Mouse (Mus musculus): ENCODE data around the gene Mon1b. TPM values are rescaled to one million over a fixed set of nuclear protein-coding genes. Genes with fewer than 3 reads are reported as not detected.

Gene Mon1b
- polyA plus RNA-seq, 1 experiment from 2014 or later = 16.2 TPM

- H3K36me3 ChIP-seq (ENCODE audit: inconsistent target) = no peaks in the 10 kb centered on the region
- 90% methylated on average over 14 of the region's 14 CpGs for WGBS (ENCODE audit: missing documents)
Observed at GRCm38 (mm10) chr8:113691622-113692343, 56.4 kb downstream of the Mon1b start.

More at GRCm38 (mm10) chr8:113691622-113692343, 56.4 kb downstream of the Mon1b start:
- H3K27ac ChIP-seq = no peak overlapping the region
- no peaks in the 10 kb centered on the region for H3K79me2 ChIP-seq (ENCODE audit: inconsistent target)
- no peak overlapping the region for H3K4me3 ChIP-seq (ENCODE audit: inconsistent target)

Other genes starting within 250 kb of the Mon1b start
- not detected in 3 replicates for gene Syce1l, start 7.6 kb downstream of the Mon1b start, polyA plus RNA-seq (2018)
- gene Adamts18, start 213.2 kb downstream of the Mon1b start, polyA plus RNA-seq (2018) = not detected in 3 replicates

Data from macrophage (primary cell).